Mouse (Mus musculus) E14TG2a.4 (cell line): ENCODE measurements around the gene Gm14137.

Experiments used
- CTCF ChIP-seq: conservative IDR thresholded peaks from 2 replicates; pipeline ENCODE4 v1.5.1; 2014; ENCODE audit warnings: low read length
- POU5F1 ChIP-seq: IDR thresholded peaks from 2 replicates; pipeline ENCODE4 v1.6.1; 2014; ENCODE audit warnings: low read length, borderline replicate concordance

GRCm38 (mm10) chr2:119182914-119183313 lies 8.6 kb downstream of the Gm14137 start:
- no peak for TF ChIP-seq CTCF
- no peak for TF ChIP-seq POU5F1
